Mouse (Mus musculus) hindbrain, embryonic 16.5 days (tissue): ENCODE results near the gene Bhlhb9. TPM values are rescaled to one million over a fixed set of nuclear protein-coding genes. Genes with fewer than 3 reads are reported as not detected.
A peak's percentile ranks its signal among the peaks of the same experiment; 100 is the strongest.

Experiments
- ATAC-seq: fragments of 200-750 bp; cut with Nextera tagmentation; 2 replicates; pipeline ENCODE4 v1.8.0; 2017; ENCODE audit warnings: moderate TSS enrichment, moderate library complexity
- H3K27ac ChIP-seq: fragments of 300-500 bp; sonication (generic); 2 replicates; pipeline ENCODE4 v1.5.1; 2014; ENCODE audit warnings: low read depth, mild to moderate bottlenecking, control low read depth, low read length, moderate library complexity
- H3K27me3 ChIP-seq: fragments of 300-500 bp; sonication (generic); replicated peaks from 2 replicates; pipeline ENCODE4 v1.6.1; 2014; ENCODE audit warnings: low read length; ENCODE audit not compliant: control insufficient read depth, insufficient read depth
- H3K36me3 ChIP-seq: fragments of 300-500 bp; sonication (generic); 2 replicates; pipeline ENCODE4 v1.6.1; 2014; ENCODE audit warnings: mild to moderate bottlenecking, low read length, moderate library complexity, mixed read lengths; ENCODE audit not compliant: control insufficient read depth, insufficient read depth
- H3K4me1 ChIP-seq: fragments of 300-500 bp; sonication (generic); 2 replicates; pipeline ENCODE4 v1.6.1; 2014; ENCODE audit warnings: low read depth, low read length; ENCODE audit not compliant: control insufficient read depth, insufficient read depth
- H3K4me2 ChIP-seq: fragments of 300-500 bp; sonication (generic); 2 replicates; pipeline ENCODE4 v1.6.1; 2014; ENCODE audit warnings: mild to moderate bottlenecking, low read length, control low read depth, moderate library complexity
- H3K4me3 ChIP-seq: fragments of 300-500 bp; sonication (generic); 2 replicates; pipeline ENCODE4 v1.5.1; 2014; ENCODE audit warnings: mild to moderate bottlenecking, low read length, control low read depth, moderate library complexity
- H3K9ac ChIP-seq: fragments of 300-500 bp; sonication (generic); 2 replicates; pipeline ENCODE4 v1.6.1; 2014; ENCODE audit warnings: low read depth, mild to moderate bottlenecking, control low read depth, low read length, moderate library complexity
- H3K9me3 ChIP-seq: fragments of 300-500 bp; sonication (generic); 2 replicates; pipeline ENCODE4 v1.6.1; 2014; ENCODE audit warnings: mild to moderate bottlenecking, low read length, moderate library complexity; ENCODE audit not compliant: control insufficient read depth
- WGBS: fragments of 180-500 bp; shearing (Covaris S2); extraction: QIAGEN DNeasy Blood & Tissue Kit; methylation state at CpG from one replicate; pipeline ENCODE4 v1.1.7; 2014; 5-methylcytosine and 5-hydroxymethylcytosine counted together
- polyA plus RNA-seq: library from polyadenylated mRNA; unstranded; fragments of >200 nt; fragmentation: Nextera tagmentation; extraction: Ambion mirVana; gene quantifications from 2 replicates; pipeline ENCODE4 v1.2.1, GENCODE M21; 2015

Bhlhb9 gene
- polyA plus RNA-seq, 1 experiment from 2014 or later = 120 TPM

DNA sequence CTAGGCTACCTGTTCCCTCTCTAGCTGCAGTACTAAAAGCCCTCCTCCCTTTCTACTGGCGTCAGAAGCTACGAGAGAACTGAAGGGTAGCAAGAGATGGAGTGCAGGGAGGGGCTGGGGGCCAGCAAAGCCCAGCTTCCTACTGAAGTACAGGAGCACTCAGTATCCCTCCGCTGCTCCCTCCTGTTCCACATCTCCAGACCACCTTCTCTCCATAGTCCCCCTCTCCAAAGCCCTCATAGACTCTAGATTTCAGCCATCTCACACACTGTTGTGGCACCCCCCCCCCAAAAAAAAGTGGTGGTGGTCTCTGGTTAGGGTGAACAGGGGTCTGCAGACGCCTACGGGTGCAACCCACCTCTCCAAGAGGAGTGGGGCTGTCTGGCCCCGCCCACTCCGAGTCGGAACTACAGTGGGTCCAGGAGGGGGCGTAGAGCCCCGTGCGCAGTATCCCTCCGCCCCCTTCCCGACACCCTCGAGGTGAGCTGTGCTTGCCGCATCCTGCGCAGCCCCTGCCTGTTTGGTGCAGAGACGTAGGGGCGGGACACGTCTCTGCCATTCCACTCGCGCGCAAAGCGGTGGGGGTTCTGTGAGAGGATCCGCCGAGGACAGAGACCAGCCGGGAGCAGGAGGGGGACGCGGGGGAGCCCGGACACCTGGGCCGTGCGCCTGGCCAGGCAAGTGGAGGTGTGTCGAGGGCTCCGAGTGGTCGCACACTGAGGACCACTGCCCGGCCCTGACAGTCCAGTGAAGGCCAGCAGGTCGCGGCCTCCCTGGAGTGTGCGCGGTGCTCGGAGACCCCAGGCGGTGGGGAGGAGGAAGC is 88.2 kb downstream of the Bhlhb9 start:
- Histone ChIP-seq H3K27ac (peak overlapping the region; percentile 90), H3K4me2 (peak overlapping the region; percentile 55)

DNA sequence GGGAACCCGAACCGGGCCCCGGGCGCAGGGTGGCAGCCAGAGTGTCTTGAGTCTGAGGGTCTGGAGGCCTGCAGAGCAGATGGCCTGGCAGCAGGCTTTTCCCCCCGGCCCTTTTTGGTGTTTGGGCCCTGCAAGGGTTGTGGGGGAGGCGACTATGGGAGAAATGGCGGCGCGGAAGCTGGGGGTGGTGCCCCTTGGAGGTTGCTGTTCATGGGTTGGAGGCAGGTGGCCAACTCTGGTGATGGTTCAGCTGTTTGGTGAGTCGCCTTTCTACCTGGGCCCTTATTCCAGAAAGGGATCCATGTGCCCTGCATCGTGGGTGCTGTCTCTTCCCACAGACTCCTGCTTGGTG is 88.8 kb downstream of the Bhlhb9 start:
- no peaks in the 10 kb centered on the region for H3K9me3 ChIP-seq
- H3K27ac ChIP-seq = peak overlapping the region; percentile 90
- H3K36me3 ChIP-seq = 0 out of 2 replicates have a peak, but pooled peaks cover 3% of the 10 kb centered on the region
- peak overlapping the region; percentile 55 for H3K4me2 ChIP-seq
- H3K4me1 ChIP-seq = no peaks in the 10 kb centered on the region
- no peak for ATAC-seq
- WGBS = 14% methylated on average over 10 of the region's 11 CpGs
- peak overlapping the region; percentile 65 for H3K4me3 ChIP-seq
- peak overlapping the region; percentile 80 for H3K9ac ChIP-seq
- no peaks in the 10 kb centered on the region for H3K27me3 ChIP-seq

More for the DNA sequence above, 88.2 kb downstream of the Bhlhb9 start:
- no peaks in the 10 kb centered on the region for H3K9me3 ChIP-seq
- peak overlapping the region; percentile 80 for H3K9ac ChIP-seq
- H3K36me3 ChIP-seq = 0 out of 2 replicates have a peak, but pooled peaks cover 3% of the 10 kb centered on the region
- 24% methylated on average over 31 of the region's 41 CpGs for WGBS
- ATAC-seq = peak; percentile 99
- peak overlapping the region; percentile 65 for H3K4me3 ChIP-seq
- no peaks in the 10 kb centered on the region for H3K27me3 ChIP-seq
- no peaks in the 10 kb centered on the region for H3K4me1 ChIP-seq

DNA sequence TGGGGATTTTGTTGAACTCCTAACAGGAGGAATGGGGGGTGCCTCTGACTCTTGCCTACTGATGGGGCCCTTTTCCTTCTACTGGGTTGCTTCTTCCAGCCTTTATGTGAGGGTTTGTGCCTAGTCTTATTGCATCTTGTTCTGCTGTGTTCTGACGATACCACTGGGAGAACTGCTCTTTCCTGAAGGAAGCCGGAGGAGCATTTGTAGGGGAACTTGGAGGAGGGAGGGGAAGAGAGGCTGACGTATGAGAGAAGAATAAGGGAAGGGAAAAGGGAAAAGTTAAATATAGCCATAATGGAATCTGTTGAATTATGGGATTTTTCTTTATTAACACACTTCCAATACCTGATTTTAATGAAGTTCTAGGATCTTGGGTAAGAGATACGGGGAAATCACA is 119.2 kb downstream of the Bhlhb9 start:
- no peaks in the 10 kb centered on the region for H3K9me3 ChIP-seq
- H3K4me2 ChIP-seq = no peak overlapping the region
- H3K27ac ChIP-seq = 0 out of 2 replicates have a peak overlapping the region, but pooled peaks have one; percentile 29
- WGBS = 69% methylated on average over 4 of the region's 4 CpGs
- no peaks in the 10 kb centered on the region for H3K4me1 ChIP-seq
- H3K27me3 ChIP-seq = no peaks in the 10 kb centered on the region
- no peaks in the 10 kb centered on the region for H3K36me3 ChIP-seq
- no peak overlapping the region for H3K4me3 ChIP-seq
- H3K9ac ChIP-seq = no peak overlapping the region
- ATAC-seq = no peak

- Histone ChIP-seq H3K4me3 (no peak overlapping the region), H3K4me1 (no peaks in the 10 kb centered on the region), H3K36me3 (no peaks in the 10 kb centered on the region), H3K9me3 (no peaks in the 10 kb centered on the region), H3K27me3 (no peaks in the 10 kb centered on the region), H3K27ac (no peak overlapping the region), H3K4me2 (no peak overlapping the region), H3K9ac (no peak overlapping the region)
- WGBS = 19% methylated on average over 1 of the region's 1 CpGs
- no peak for ATAC-seq
Measured at GRCm38 (mm10) chrX:135917116-135917515, 119.7 kb downstream of the Bhlhb9 start.

DNA sequence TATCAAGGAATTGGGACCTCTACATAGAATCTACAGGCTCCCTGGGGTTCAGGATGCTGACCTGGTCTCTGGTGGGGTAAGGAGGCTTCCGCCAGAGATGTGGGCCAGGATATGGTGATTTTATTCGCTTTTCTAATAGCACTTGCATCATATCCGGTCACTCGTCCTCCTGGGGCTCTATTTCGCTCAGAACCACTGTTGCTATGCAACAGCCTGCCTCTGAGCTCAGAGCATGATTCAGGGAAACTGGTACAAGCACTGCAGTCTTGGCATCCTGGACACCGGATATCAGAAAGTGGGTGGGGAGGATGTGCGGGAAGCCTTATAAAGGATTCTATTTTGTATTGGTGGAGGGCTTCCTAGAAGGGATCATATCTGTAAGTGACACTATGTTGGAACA is 124.8 kb downstream of the Bhlhb9 start:
- Histone ChIP-seq H3K4me1 (no peaks in the 10 kb centered on the region), H3K36me3 (no peaks in the 10 kb centered on the region), H3K4me3 (no peak overlapping the region), H3K4me2 (no peak overlapping the region), H3K27me3 (no peaks in the 10 kb centered on the region), H3K9me3 (no peaks in the 10 kb centered on the region), H3K27ac (0 out of 2 replicates have a peak overlapping the region, but pooled peaks have one; percentile 39), H3K9ac (no peak overlapping the region)
- 56% methylated on average over 7 of the region's 7 CpGs for WGBS
- peak; percentile 83 for ATAC-seq

DNA sequence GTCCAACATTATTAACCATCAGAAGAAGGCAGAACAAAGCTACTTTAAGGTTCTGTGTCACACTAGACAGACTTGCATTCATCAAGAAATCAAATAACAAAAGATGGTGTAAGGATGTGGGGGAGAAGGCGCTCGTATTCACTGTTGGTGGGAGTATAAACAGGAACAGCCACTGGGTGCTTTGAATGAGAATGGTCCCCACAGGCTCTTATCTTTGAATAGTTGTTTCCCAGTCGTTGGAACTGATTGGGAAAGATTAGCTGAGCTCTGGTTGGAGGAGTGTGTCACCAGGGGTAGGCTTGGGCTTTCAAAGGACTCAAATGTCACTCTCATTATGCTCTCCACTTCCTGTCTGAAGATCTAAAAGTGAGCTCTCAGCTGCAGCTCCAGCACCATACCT is 128.5 kb downstream of the Bhlhb9 start:
- no peak overlapping the region for H3K9ac ChIP-seq
- WGBS = 15% methylated on average over 3 of the region's 3 CpGs
- H3K27me3 ChIP-seq = no peaks in the 10 kb centered on the region
- ATAC-seq = no peak
- no peak overlapping the region for H3K4me2 ChIP-seq
- no peaks in the 10 kb centered on the region for H3K9me3 ChIP-seq
- H3K27ac ChIP-seq = no peak overlapping the region
- no peak overlapping the region for H3K4me3 ChIP-seq
- no peaks in the 10 kb centered on the region for H3K4me1 ChIP-seq
- no peaks in the 10 kb centered on the region for H3K36me3 ChIP-seq

- Histone ChIP-seq H3K4me2 (no peak overlapping the region), H3K9me3 (no peaks in the 10 kb centered on the region), H3K27me3 (no peaks in the 10 kb centered on the region), H3K9ac (no peak overlapping the region), H3K4me1 (no peaks in the 10 kb centered on the region), H3K4me3 (no peak overlapping the region), H3K36me3 (no peaks in the 10 kb centered on the region), H3K27ac (no peak overlapping the region)
- no peak for ATAC-seq
Measured at GRCm38 (mm10) chrX:135928588-135928987, 131.2 kb downstream of the Bhlhb9 start.

DNA sequence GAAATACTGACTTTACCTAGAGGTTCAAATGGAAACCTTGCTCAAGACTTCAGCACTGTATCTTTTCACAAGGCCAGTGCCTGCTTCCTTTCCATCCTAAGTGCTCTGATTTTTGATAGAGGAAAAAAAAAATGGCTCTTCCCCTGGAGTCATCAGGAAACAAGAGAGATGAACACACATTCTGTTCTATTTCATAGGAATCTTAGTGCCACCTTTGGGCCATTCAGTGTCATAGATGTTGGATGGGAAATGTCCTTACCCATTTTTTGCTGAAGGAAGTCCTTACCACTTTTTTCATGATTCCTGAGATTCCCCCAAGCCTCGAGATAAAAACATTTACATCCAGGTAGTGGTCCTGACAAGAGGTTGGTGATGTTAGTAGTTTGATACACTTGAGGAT is 139.1 kb downstream of the Bhlhb9 start:
- no peaks in the 10 kb centered on the region for H3K27me3 ChIP-seq
- ATAC-seq = no peak
- H3K4me3 ChIP-seq = no peak overlapping the region
- H3K9me3 ChIP-seq = no peaks in the 10 kb centered on the region
- H3K9ac ChIP-seq = no peak overlapping the region
- H3K4me2 ChIP-seq = no peak overlapping the region
- 60% methylated on average over 1 of the region's 1 CpGs for WGBS
- H3K27ac ChIP-seq = no peak overlapping the region
- H3K36me3 ChIP-seq = no peaks in the 10 kb centered on the region
- no peaks in the 10 kb centered on the region for H3K4me1 ChIP-seq
